Mouse (Mus musculus): ENCODE results near the gene Ola1. TPM values are rescaled to one million over a fixed set of nuclear protein-coding genes. Genes with fewer than 3 reads are reported as not detected.

Ola1 gene
- polyA plus RNA-seq, 1 experiment = 8.2 TPM

DNA sequence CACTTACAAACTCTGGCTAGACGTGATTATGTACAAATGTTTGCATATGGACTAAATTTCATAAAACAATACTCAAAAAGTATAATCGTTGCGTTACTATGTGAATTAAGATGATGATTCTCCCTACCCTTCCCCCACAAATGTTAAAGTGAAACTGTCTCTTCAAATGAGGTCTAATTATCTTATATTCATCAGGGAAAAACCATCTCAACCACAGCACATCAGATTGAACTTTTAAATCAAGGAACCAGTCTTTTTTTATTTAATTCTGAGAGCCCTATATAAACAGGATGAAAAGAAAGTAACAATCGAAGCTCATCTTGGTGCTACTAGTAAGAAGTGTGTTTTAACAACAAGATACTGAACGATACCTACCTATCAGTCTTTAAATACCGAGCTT lies 14.4 kb downstream of the Ola1 start:
- WGBS = 92% methylated on average over 6 of the region's 6 CpGs
- TF ChIP-seq POLR2A (IDR thresholded peaks at IDR 0.05; ENCODE audit: low read depth, low read length) = no peak
- no peak for TF ChIP-seq CTCF (conservative IDR thresholded peaks at IDR 0.05; ENCODE audit: insufficient read depth, insufficient read length, low read depth, low read length)
- Histone ChIP-seq H3K27ac (ENCODE audit: insufficient read depth, low read depth, low read length) (no peak overlapping the region), H3K4me3 (ENCODE audit: insufficient read depth, low read depth, low read length) (no peak overlapping the region), H3K36me3 (ENCODE audit: control insufficient read depth, insufficient read depth, low read length) (no peaks in the 10 kb centered on the region), H3K4me1 (ENCODE audit: control insufficient read depth, insufficient read depth, low read length) (no peaks in the 10 kb centered on the region), H3K27me3 (replicated peaks; ENCODE audit: control insufficient read depth, insufficient read depth, low read length) (no peaks in the 10 kb centered on the region)
- no peak for DNase-seq

DNA sequence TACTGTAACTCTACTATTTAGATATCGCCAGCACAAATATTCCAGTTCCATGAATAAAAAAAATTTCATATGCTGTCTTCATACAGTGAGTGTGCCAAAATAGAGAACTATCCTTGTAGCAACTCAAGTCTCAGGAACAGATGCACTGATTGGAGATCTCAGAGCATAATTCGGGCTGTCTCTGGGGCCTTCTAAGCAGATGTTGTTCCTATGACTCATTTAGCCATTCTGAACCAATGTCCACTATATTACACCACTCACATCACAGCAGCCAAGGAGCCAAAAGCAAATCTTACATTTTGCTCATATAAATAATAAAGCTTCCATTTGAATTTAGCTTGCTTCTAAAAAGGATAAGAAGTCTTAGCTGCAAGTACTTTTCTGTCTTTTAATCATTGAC lies 30.2 kb downstream of the Ola1 start:
- TF ChIP-seq POLR2A (IDR thresholded peaks at IDR 0.05; ENCODE audit: low read depth, low read length) (no peak), CTCF (conservative IDR thresholded peaks at IDR 0.05; ENCODE audit: insufficient read depth, insufficient read length, low read depth, low read length) (no peak)

DNA sequence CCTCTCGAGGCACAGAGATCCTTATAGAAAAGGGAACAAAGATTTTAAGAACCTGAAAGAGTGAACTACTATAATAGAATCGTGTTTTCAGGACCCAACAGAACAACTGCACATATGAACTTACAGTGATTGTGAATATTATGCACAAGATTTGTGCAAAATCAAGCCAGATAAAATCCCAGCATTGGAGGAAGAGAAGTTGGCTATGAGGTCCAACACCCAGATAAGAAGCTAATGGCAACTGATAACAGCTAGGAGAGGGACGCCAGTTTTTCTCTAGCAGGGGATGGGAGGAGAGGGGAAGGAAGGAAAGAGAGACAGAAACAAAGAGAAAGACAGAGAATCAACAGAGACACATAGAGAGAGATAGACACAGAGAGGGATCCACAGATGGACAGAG lies 33.5 kb downstream of the Ola1 start:
- H3K27ac ChIP-seq (ENCODE audit: insufficient read depth, low read depth, low read length) = no peak overlapping the region
- no peak overlapping the region for H3K4me3 ChIP-seq (ENCODE audit: insufficient read depth, low read depth, low read length)
- TF ChIP-seq CTCF (conservative IDR thresholded peaks at IDR 0.05; ENCODE audit: insufficient read depth, insufficient read length, low read depth, low read length) = no peak
- no peak for TF ChIP-seq POLR2A (IDR thresholded peaks at IDR 0.05; ENCODE audit: low read depth, low read length)
- no peaks in the 10 kb centered on the region for H3K36me3 ChIP-seq (ENCODE audit: control insufficient read depth, insufficient read depth, low read length)
- no peaks in the 10 kb centered on the region for H3K27me3 ChIP-seq (replicated peaks; ENCODE audit: control insufficient read depth, insufficient read depth, low read length)
- no peak for DNase-seq
- 83% methylated on average over 3 of the region's 3 CpGs for WGBS
- no peaks in the 10 kb centered on the region for H3K4me1 ChIP-seq (ENCODE audit: control insufficient read depth, insufficient read depth, low read length)

More for the DNA sequence above, 30.2 kb downstream of the Ola1 start:
- DNase-seq = no peak
- Histone ChIP-seq H3K4me1 (ENCODE audit: control insufficient read depth, insufficient read depth, low read length) (no peaks in the 10 kb centered on the region), H3K4me3 (ENCODE audit: insufficient read depth, low read depth, low read length) (no peak overlapping the region), H3K27ac (ENCODE audit: insufficient read depth, low read depth, low read length) (no peak overlapping the region), H3K27me3 (replicated peaks; ENCODE audit: control insufficient read depth, insufficient read depth, low read length) (no peaks in the 10 kb centered on the region), H3K36me3 (ENCODE audit: control insufficient read depth, insufficient read depth, low read length) (no peaks in the 10 kb centered on the region)
- 95% methylated on average over 2 of the region's 2 CpGs for WGBS

DNA sequence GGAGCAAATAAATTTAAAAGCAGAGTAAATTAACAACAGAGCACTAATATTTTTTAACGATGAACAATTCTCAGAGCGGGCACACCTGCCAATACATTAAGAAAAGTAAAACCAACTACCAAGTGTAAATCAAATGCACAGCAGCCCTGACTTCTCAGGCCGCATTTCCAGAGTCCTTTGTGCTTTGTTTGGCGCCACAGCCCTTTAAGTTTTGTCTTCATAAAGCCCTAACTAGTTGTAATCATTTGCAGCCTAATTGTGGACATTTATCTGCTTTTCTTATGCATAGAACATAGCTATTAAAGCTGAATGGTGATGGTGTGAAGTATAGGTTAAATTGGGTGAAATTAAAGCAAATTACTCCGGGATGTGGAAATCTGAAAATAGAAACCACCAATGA lies 49.2 kb downstream of the Ola1 start:
- H3K27ac ChIP-seq (ENCODE audit: insufficient read depth, low read depth, low read length) = no peak overlapping the region
- no peaks in the 10 kb centered on the region for H3K36me3 ChIP-seq (ENCODE audit: control insufficient read depth, insufficient read depth, low read length)
- H3K27me3 ChIP-seq (replicated peaks; ENCODE audit: control insufficient read depth, insufficient read depth, low read length) = no peaks in the 10 kb centered on the region
- no peak for TF ChIP-seq POLR2A (IDR thresholded peaks at IDR 0.05; ENCODE audit: low read depth, low read length)
- no peak for TF ChIP-seq CTCF (conservative IDR thresholded peaks at IDR 0.05; ENCODE audit: insufficient read depth, insufficient read length, low read depth, low read length)
- DNase-seq = no peak
- H3K4me1 ChIP-seq (ENCODE audit: control insufficient read depth, insufficient read depth, low read length) = no peaks in the 10 kb centered on the region
- no peak overlapping the region for H3K4me3 ChIP-seq (ENCODE audit: insufficient read depth, low read depth, low read length)
- 94% methylated on average over 5 of the region's 5 CpGs for WGBS

DNA sequence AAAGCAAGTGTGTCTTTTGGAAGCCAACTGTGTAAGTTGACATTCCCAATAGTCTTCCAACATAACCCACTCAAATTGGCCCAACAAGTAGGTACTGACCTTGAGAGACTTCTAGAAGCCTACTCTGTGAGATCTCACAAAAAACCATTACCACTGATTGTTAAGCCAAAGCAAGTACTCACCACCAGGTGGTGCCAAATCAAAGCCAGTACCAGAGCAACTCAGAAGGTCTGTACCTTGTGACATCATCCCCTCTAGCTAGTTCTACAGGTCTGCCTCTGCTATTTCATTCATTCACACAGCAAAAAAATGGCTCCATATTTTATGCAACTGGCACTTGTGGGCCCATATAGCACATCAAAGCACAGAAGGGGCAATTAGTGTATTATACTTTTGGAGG lies 51.6 kb downstream of the Ola1 start:
- DNase-seq = peak; percentile 75
- no peak overlapping the region for H3K4me3 ChIP-seq (ENCODE audit: insufficient read depth, low read depth, low read length)
- H3K4me1 ChIP-seq (ENCODE audit: control insufficient read depth, insufficient read depth, low read length) = no peaks in the 10 kb centered on the region
- TF ChIP-seq CTCF (conservative IDR thresholded peaks at IDR 0.05; ENCODE audit: insufficient read depth, insufficient read length, low read depth, low read length) = peak; percentile 57
- TF ChIP-seq POLR2A (IDR thresholded peaks at IDR 0.05; ENCODE audit: low read depth, low read length) = no peak
- no peaks in the 10 kb centered on the region for H3K36me3 ChIP-seq (ENCODE audit: control insufficient read depth, insufficient read depth, low read length)
- no peaks in the 10 kb centered on the region for H3K27me3 ChIP-seq (replicated peaks; ENCODE audit: control insufficient read depth, insufficient read depth, low read length)
- H3K27ac ChIP-seq (ENCODE audit: insufficient read depth, low read depth, low read length) = no peak overlapping the region

DNA sequence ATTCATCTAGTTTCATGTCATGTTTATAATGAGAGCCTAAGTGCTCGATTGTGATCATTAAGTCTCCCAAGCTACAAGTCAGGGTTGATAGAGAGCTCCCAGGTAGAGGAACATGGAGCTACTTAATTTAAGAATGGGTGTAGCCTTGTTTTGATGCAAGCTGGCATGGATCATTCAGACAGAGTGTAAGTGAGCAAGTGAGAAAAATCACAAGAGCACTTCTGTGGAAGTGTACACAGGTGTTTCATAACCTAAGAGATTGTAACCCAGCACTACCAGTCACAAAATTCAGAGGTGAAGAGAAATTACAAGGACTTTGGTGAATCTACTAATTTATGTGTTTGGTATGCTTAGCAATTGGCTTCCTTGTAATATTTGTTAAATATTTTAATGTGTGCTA lies 54.1 kb downstream of the Ola1 start:
- no peaks in the 10 kb centered on the region for H3K36me3 ChIP-seq (ENCODE audit: control insufficient read depth, insufficient read depth, low read length)
- no peak for DNase-seq
- H3K27me3 ChIP-seq (replicated peaks; ENCODE audit: control insufficient read depth, insufficient read depth, low read length) = no peaks in the 10 kb centered on the region
- H3K4me3 ChIP-seq (ENCODE audit: insufficient read depth, low read depth, low read length) = no peak overlapping the region
- TF ChIP-seq CTCF (conservative IDR thresholded peaks at IDR 0.05; ENCODE audit: insufficient read depth, insufficient read length, low read depth, low read length) = no peak
- TF ChIP-seq POLR2A (IDR thresholded peaks at IDR 0.05; ENCODE audit: low read depth, low read length) = no peak
- H3K27ac ChIP-seq (ENCODE audit: insufficient read depth, low read depth, low read length) = no peak overlapping the region
- H3K4me1 ChIP-seq (ENCODE audit: control insufficient read depth, insufficient read depth, low read length) = no peaks in the 10 kb centered on the region
- WGBS = 77% methylated on average over 1 of the region's 1 CpGs

DNA sequence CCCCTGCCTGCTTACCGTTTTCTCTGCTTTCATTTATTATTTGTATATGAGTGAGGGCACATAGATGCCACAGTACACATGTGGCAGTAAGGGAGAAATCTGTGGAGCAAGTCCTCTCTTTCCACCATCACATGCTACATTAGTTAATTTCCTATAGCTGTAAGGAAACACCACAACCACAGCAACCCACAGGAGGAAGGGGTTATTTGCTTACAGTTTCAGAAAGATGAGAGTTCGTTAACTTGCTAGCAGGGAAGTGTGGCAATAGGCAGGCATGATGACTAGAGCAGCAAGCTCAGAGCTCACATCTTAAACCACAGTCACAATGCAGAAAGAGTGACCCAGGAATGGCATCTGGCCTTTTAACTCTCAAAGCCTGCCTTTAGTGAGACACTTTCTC lies 58.0 kb downstream of the Ola1 start:
- TF ChIP-seq POLR2A (IDR thresholded peaks at IDR 0.05; ENCODE audit: low read depth, low read length) = no peak
- TF ChIP-seq CTCF (conservative IDR thresholded peaks at IDR 0.05; ENCODE audit: insufficient read depth, insufficient read length, low read depth, low read length) = no peak
- DNase-seq = no peak
- no peak overlapping the region for H3K27ac ChIP-seq (ENCODE audit: insufficient read depth, low read depth, low read length)
- no peaks in the 10 kb centered on the region; the same call in 1 of the 2 replicates for H3K36me3 ChIP-seq (ENCODE audit: control insufficient read depth, insufficient read depth, low read length)
- no peaks in the 10 kb centered on the region for H3K27me3 ChIP-seq (replicated peaks; ENCODE audit: control insufficient read depth, insufficient read depth, low read length)
- 89% methylated on average over 2 of the region's 2 CpGs for WGBS
- H3K4me1 ChIP-seq (ENCODE audit: control insufficient read depth, insufficient read depth, low read length) = no peaks in the 10 kb centered on the region
- no peak overlapping the region for H3K4me3 ChIP-seq (ENCODE audit: insufficient read depth, low read depth, low read length)

DNA sequence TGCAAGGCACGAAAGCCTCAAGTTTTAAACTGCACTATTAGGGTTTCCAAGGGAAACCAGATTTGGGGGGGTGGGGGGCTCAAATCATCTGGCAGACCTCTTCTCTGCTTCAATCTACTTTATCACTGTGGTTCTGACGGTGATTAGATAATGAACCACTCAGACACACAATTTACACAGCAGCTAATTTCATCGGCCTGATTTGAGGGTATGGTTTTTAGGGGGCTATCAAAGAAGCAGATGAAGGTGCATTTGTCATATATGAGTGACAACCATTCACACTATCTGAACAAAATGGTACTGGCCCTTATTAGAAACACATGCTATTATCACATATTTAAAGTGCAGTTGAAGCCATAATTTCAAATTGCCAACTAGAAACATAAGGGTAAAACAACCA lies 61.5 kb downstream of the Ola1 start:
- Histone ChIP-seq H3K4me1 (ENCODE audit: control insufficient read depth, insufficient read depth, low read length) (no peaks in the 10 kb centered on the region), H3K27me3 (replicated peaks; ENCODE audit: control insufficient read depth, insufficient read depth, low read length) (no peaks in the 10 kb centered on the region), H3K4me3 (ENCODE audit: insufficient read depth, low read depth, low read length) (no peak overlapping the region), H3K27ac (ENCODE audit: insufficient read depth, low read depth, low read length) (no peak overlapping the region), H3K36me3 (ENCODE audit: control insufficient read depth, insufficient read depth, low read length) (no peaks in the 10 kb centered on the region; the same call in 1 of the 2 replicates)
- WGBS = 97% methylated on average over 3 of the region's 3 CpGs
- DNase-seq = no peak
- TF ChIP-seq POLR2A (IDR thresholded peaks at IDR 0.05; ENCODE audit: low read depth, low read length) (no peak), CTCF (conservative IDR thresholded peaks at IDR 0.05; ENCODE audit: insufficient read depth, insufficient read length, low read depth, low read length) (no peak)

Measured in kidney, adult 2 months (tissue).